Mouse (Mus musculus) lung, embryonic 16.5 days (tissue): ENCODE measurements around the gene Galnt11. TPM values are rescaled to one million over a fixed set of nuclear protein-coding genes. Genes with fewer than 3 reads are reported as not detected.
A peak's percentile ranks its signal among the peaks of the same experiment; 100 is the strongest.

Experiments
- ATAC-seq: fragments of 200-750 bp; cut with Nextera tagmentation; 2 replicates; pipeline ENCODE4 v1.8.0; 2017; ENCODE audit warnings: low read depth, mild to moderate bottlenecking, moderate library complexity
- H3K27ac ChIP-seq: fragments of 300-500 bp; sonication (generic); 2 replicates; pipeline ENCODE4 v1.5.1; 2014; ENCODE audit warnings: mild to moderate bottlenecking, control low read depth, low read length
- H3K27me3 ChIP-seq: fragments of 300-500 bp; sonication (generic); 2 replicates; pipeline ENCODE4 v1.6.1; 2014; ENCODE audit warnings: low read depth, low read length, mixed read lengths; ENCODE audit not compliant: control insufficient read depth, insufficient read depth
- H3K36me3 ChIP-seq: fragments of 300-500 bp; sonication (generic); 2 replicates; pipeline ENCODE4 v1.6.1; 2014; ENCODE audit warnings: low read length; ENCODE audit not compliant: control insufficient read depth, insufficient read depth
- H3K4me1 ChIP-seq: fragments of 300-500 bp; sonication (generic); replicated peaks from 2 replicates; pipeline ENCODE4 v1.6.1; 2014; ENCODE audit warnings: low read length, mixed read lengths; ENCODE audit not compliant: control insufficient read depth, insufficient read depth
- H3K4me2 ChIP-seq: fragments of 300-500 bp; sonication (generic); 2 replicates; pipeline ENCODE4 v1.6.1; 2014; ENCODE audit warnings: low read depth, low read length, control low read depth
- H3K4me3 ChIP-seq: fragments of 300-500 bp; sonication (generic); 2 replicates; pipeline ENCODE4 v1.5.1; 2014; ENCODE audit warnings: mild to moderate bottlenecking, low read length, control low read depth
- H3K9ac ChIP-seq: fragments of 300-500 bp; sonication (generic); 2 replicates; pipeline ENCODE4 v1.6.1; 2014; ENCODE audit warnings: low read length, control low read depth
- H3K9me3 ChIP-seq: fragments of 300-500 bp; sonication (generic); 2 replicates; pipeline ENCODE4 v1.6.1; 2016; ENCODE audit warnings: low read length; ENCODE audit not compliant: control insufficient read depth
- WGBS: fragments of 180-500 bp; shearing (Covaris S2); extraction: QIAGEN DNeasy Blood & Tissue Kit; methylation state at CpG from one replicate; pipeline ENCODE4 v1.1.7; 2014; 5-methylcytosine and 5-hydroxymethylcytosine counted together
- polyA plus RNA-seq: library from polyadenylated mRNA; unstranded; fragments of >200 nt; fragmentation: Nextera tagmentation; extraction: Ambion mirVana; gene quantifications from 2 replicates; pipeline ENCODE4 v1.2.1, GENCODE M21; 2015

Galnt11 gene
- polyA plus RNA-seq, 1 experiment from 2014 or later = 35.5 TPM

DNA sequence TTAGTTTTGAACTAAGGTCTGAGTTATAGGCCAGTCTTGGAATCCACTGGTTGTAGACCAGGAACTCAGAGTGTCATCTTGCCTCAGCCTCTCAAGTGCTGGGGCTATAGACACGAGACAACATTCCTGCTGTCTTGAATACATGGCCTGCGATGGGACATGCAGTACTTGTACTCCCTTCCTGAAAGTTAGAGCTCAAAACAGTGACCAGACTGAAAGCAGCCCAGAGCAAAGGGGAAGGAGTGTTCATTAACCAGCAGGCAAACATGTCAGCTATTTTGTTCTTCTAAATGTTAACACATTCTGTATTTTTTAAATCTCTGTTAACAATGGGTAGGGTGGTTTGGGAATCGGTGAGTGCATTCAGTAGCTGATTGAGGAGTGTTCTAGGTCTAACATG, 25.3 kb downstream of the Galnt11 start:
- no peak for ATAC-seq
- peaks cover 2% of the 10 kb centered on the region; the same call in 1 of the 2 replicates for H3K4me1 ChIP-seq
- WGBS = 67% methylated on average over 3 of the region's 3 CpGs

GRCm38 (mm10) chr5:25252423-25252822, 30.7 kb downstream of the Galnt11 start:
- Histone ChIP-seq H3K36me3 (peaks cover 20% of the 10 kb centered on the region), H3K27ac (no peak overlapping the region), H3K9me3 (no peaks in the 10 kb centered on the region), H3K27me3 (no peaks in the 10 kb centered on the region), H3K4me3 (no peak overlapping the region), H3K9ac (no peak overlapping the region), H3K4me2 (no peak overlapping the region), H3K4me1 (peaks cover 3% of the 10 kb centered on the region; the same call in 1 of the 2 replicates)
- WGBS = 36% methylated on average over 2 of the region's 2 CpGs
- ATAC-seq = peak; percentile 81

More for the DNA sequence above, 25.3 kb downstream of the Galnt11 start:
- Histone ChIP-seq H3K36me3 (peaks cover 17% of the 10 kb centered on the region), H3K4me3 (no peak overlapping the region), H3K27me3 (no peaks in the 10 kb centered on the region), H3K27ac (no peak overlapping the region), H3K9ac (no peak overlapping the region), H3K9me3 (no peaks in the 10 kb centered on the region), H3K4me2 (no peak overlapping the region)

DNA sequence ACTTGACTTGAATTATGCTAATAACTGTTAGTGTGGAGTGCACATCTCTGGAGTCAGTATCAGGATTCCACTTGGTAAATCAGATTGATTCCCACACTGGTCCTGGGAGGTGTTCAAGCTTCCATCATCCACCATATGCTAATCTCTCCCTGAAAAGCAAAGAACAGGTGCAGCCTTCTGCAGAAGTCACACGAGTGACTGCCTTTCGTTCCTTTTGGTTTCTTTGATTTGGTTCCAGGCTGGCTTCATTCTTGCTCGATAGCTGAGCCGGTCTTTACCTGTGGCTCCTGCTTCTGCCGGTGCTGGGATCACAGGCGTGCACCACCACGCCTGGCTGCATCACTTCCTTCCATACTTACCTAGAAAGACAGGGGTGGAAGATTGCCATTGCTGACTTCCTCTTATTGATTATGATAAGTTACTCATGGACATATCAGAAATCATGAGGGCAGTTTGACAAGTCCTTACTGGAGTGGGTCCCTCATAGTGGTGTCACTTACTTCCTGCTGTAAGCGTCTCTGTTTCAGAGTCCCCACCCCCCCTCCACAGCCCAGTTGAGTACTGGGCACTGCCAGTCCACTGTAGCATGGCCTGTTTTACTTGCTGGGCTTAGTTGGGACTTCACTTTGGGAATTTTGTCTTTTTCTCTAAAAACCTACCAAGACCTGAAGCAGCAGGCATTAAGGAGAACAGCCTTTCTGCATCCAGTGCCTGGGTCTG, 31.3 kb downstream of the Galnt11 start:
- Histone ChIP-seq H3K9me3 (no peaks in the 10 kb centered on the region), H3K4me2 (no peak overlapping the region), H3K4me3 (no peak overlapping the region), H3K9ac (no peak overlapping the region), H3K4me1 (peaks cover 3% of the 10 kb centered on the region; the same call in 1 of the 2 replicates), H3K27ac (no peak overlapping the region), H3K27me3 (no peaks in the 10 kb centered on the region), H3K36me3 (peaks cover 20% of the 10 kb centered on the region)
- peak; percentile 59 for ATAC-seq
- 72% methylated on average over 8 of the region's 8 CpGs for WGBS

DNA sequence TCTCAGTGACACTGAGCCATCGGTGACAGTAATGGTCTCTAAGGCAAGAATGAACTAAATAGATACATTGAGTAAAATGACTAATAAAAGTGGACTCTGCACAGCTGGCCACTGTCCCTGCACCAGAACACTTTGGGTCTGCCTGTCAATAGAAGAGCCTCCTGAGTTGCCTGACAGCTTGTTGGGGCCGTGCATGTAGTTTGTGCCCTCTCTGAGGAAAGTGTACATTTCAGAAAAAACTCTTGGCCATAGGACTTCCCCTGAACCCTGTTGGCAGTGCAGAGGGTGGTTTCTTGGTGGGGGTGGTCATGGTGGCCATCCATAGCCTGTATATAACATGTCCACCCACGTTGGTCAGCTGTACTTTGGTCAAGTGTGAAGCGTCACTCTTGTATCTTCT, 32.8 kb downstream of the Galnt11 start:
- ATAC-seq = no peak
- Histone ChIP-seq H3K4me3 (no peak overlapping the region), H3K36me3 (peaks cover 21% of the 10 kb centered on the region), H3K27me3 (no peaks in the 10 kb centered on the region), H3K4me1 (peaks cover 3% of the 10 kb centered on the region; the same call in 1 of the 2 replicates), H3K9me3 (no peaks in the 10 kb centered on the region), H3K27ac (no peak overlapping the region), H3K4me2 (no peak overlapping the region), H3K9ac (no peak overlapping the region)
- 90% methylated on average over 4 of the region's 4 CpGs for WGBS

GRCm38 (mm10) chr5:25256686-25257085, 35.0 kb downstream of the Galnt11 start:
- ATAC-seq = no peak
- no peak overlapping the region for H3K4me2 ChIP-seq
- H3K36me3 ChIP-seq = peaks cover 12% of the 10 kb centered on the region
- no peak overlapping the region for H3K4me3 ChIP-seq
- 91% methylated on average over 2 of the region's 2 CpGs for WGBS
- H3K9me3 ChIP-seq = no peaks in the 10 kb centered on the region
- H3K27ac ChIP-seq = no peak overlapping the region
- no peaks in the 10 kb centered on the region for H3K27me3 ChIP-seq
- H3K4me1 ChIP-seq = peaks cover 3% of the 10 kb centered on the region; the same call in 1 of the 2 replicates
- no peak overlapping the region for H3K9ac ChIP-seq

- Histone ChIP-seq H3K4me2 (no peak overlapping the region), H3K9ac (no peak overlapping the region), H3K27me3 (no peaks in the 10 kb centered on the region), H3K4me1 (no peaks in the 10 kb centered on the region), H3K4me3 (no peak overlapping the region), H3K27ac (no peak overlapping the region), H3K36me3 (peaks cover 10% of the 10 kb centered on the region; the same call in 1 of the 2 replicates), H3K9me3 (no peaks in the 10 kb centered on the region)
- WGBS = 83% methylated on average over 6 of the region's 6 CpGs
- no peak for ATAC-seq
Observed at GRCm38 (mm10) chr5:25261452-25261851, 39.7 kb downstream of the Galnt11 start.

GRCm38 (mm10) chr5:25262266-25262665, 40.6 kb downstream of the Galnt11 start:
- H3K36me3 ChIP-seq = peaks cover 13% of the 10 kb centered on the region; the same call in 1 of the 2 replicates
- no peaks in the 10 kb centered on the region for H3K27me3 ChIP-seq
- no peak overlapping the region for H3K4me2 ChIP-seq
- no peaks in the 10 kb centered on the region for H3K4me1 ChIP-seq
- no peak for ATAC-seq
- H3K9me3 ChIP-seq = no peaks in the 10 kb centered on the region
- WGBS = 70% methylated on average over 7 of the region's 7 CpGs
- H3K27ac ChIP-seq = no peak overlapping the region
- no peak overlapping the region for H3K4me3 ChIP-seq
- H3K9ac ChIP-seq = no peak overlapping the region

DNA sequence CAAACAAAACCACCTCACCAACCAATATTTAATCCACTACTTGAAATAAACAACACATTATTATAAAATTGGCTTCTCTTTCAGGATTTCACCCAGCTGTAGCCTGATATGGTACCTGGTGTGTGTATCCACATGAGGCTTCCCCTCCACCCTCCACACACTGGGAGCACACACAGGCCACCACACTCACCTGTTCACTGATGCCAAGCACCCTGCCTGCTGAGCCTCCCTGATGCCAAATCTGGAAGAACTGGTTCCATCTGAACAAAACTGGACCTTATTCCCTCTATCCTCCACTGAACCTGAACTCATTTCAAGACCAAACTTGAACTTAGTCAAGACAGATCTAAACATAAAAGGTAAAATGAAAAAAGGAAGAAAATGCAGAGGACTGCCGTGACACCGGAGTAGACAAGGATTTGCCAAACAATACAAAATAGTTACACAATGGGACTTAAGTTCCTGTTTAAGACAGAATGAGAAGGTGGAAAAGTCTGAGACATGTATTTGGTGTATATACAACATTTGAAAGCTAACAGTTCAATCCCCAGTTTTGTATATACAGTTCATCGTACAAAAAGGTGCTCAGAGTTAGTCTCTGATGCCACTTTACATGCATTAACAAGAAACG, 46.7 kb downstream of the Galnt11 start:
- peaks cover 11% of the 10 kb centered on the region for H3K36me3 ChIP-seq
- 88% methylated on average over 4 of the region's 4 CpGs for WGBS
- H3K4me3 ChIP-seq = no peak overlapping the region
- H3K4me1 ChIP-seq = no peaks in the 10 kb centered on the region
- H3K27me3 ChIP-seq = no peaks in the 10 kb centered on the region
- H3K27ac ChIP-seq = no peak overlapping the region
- no peak overlapping the region for H3K4me2 ChIP-seq
- H3K9ac ChIP-seq = no peak overlapping the region
- no peak for ATAC-seq
- no peaks in the 10 kb centered on the region for H3K9me3 ChIP-seq

DNA sequence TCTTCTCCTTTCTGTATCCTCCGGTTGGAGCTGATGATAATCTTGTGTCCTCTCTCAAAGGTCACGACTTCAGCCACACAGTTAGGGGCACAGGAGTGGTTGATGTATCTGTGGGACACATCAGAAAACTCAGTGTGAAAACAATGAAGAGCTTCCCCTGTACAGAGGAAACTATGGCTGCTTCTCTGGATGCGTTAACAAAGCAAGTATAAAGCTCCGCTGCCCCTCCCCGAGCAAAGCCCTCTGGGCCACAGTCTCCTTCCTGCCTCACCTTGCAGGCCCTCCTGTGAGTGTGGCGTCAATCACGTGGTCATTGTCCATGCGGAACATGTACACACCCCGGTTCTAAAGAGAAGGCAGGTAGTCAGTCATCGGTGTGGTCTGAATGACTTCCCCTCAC, 53.9 kb downstream of the Galnt11 start:
- H3K4me2 ChIP-seq = no peak overlapping the region
- H3K27me3 ChIP-seq = no peaks in the 10 kb centered on the region
- H3K36me3 ChIP-seq = peaks cover 23% of the 10 kb centered on the region
- no peaks in the 10 kb centered on the region for H3K4me1 ChIP-seq
- no peak overlapping the region for H3K27ac ChIP-seq
- no peak for ATAC-seq
- no peaks in the 10 kb centered on the region for H3K9me3 ChIP-seq
- 84% methylated on average over 10 of the region's 10 CpGs for WGBS
- no peak overlapping the region for H3K4me3 ChIP-seq
- no peak overlapping the region for H3K9ac ChIP-seq
